Mouse (Mus musculus): Measurements from ENCODE around the gene Adamtsl1.

- TF ChIP-seq CTCF (IDR thresholded peaks at IDR 0.05; ENCODE audit: borderline replicate concordance, control insufficient read depth, extremely low read depth, insufficient read depth, low read length, poor library complexity) (no peak), POLR2A (IDR thresholded peaks at IDR 0.05; ENCODE audit: control insufficient read depth, extremely low read depth, insufficient read depth, low read length, poor library complexity) (no peak)
Observed at GRCm38 (mm10) chr4:86024573-86025160, 510.7 kb downstream of the Adamtsl1 start.

Data from thymus, adult 2 months (tissue).